Mouse (Mus musculus): Measurements from ENCODE around the gene Ifi27.
A peak's percentile ranks its signal among the peaks of the same experiment; 100 is the strongest.
"Not testable (repeated sequence)": the region's sequence is repeated elsewhere in the genome, so short reads cannot be mapped to it uniquely, and the experiment has no call there.

Gene Ifi27

DNA sequence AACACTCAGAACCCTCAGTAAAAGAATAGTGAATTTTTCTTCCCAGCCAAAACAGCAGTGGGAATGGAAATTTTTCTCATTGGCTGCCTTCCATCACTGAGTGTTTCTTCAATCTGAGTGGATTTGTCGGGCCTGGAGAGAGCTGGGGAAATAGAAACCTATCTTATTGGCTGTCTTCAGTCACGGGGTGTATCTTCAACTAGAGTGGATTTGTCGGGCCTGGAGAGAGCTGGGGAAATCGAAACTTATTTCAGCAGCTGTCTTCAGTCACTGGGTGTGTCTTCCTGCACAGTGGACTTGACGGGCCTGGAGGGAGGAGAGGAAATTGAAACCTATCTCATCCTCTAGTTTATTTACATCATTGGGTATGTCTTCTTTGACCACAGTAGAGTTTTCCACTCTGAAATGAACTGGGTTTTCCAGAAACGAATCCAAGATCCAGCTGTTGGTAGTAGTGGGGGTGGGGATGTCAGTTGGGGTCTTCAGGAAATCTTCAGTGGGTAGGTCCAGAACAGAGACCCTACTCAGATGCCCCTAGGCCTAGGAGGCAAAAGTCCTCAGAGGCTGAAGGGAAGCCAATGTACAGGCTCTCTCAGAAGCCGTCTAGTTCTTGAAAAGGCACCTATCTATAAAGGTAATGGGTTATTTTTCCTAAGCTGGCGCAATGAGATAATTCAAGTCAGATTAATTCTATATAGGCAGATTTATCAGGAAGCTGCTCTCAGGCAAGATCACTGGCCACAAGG, at the start of gene Ifi27:
Gene Ifi27, plus strand, starts transcription at position 226 of the 746 bp plus-strand sequence.
- DNase-seq: peak; percentile 61 to 63

DNA sequence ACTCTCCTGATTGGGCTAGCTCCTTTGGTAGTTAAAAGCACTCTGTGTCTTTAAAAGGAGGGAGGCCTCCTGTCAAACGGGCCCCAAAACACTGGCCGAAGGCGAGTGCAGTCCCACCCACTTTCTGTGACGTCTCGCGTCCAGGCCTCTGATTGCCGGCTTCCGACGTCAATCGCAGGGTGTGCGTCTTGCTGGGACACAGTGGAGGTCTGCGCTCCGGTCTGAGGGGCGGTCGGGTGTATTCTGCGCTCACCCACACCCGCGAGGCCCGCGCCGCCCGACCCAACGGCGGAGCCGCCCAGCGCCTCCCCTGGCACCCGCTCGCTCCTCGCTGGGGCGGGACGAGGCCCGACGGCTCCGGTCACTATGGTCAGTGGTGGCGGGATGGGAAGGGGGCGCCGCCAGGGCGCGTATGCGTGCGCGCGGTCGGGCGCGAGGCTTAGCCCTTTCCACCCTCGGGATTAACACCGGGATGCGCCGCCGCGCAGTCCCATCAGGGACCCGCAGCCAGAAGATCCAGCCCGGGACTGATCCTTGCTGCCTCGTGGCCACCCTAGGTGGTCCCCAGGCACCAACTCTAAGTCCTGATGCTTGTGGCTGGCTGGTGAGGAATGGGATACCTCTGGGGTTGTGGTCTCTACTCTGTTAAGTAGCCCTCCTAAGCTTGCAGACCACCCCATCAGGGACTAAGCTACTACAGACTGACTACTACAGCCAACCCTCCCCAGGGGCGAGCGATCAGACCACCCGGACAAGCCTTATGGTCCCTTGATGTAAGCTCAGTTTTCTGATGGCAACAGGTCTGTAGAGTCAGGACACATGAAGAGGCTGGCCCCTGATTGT, 45.3 kb upstream of the Ifi27 start, which contains the start of gene Otub2:
Gene Otub2, plus strand, starts transcription at position 178 of the 843 bp plus-strand sequence.
- peak; percentile 93 to 94 for DNase-seq

DNA sequence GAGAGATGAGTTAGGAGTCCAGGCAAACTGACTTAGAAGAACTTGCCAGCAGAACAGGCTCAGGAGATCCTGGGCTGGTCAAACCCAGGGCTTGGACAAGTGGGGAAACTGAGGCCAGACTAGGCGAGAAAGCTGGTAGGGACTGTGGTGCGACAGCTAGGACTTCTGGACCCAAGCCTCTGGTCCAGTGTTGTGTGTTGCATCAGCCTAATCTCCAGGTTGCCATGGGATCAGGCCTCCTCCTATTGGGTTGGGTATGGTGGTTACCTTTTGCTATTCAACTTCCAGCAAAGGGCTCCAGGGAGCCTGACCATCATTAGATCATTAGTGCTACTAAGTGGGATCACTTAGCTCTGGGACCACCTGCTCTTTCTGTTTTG, 44.7 kb upstream of the Ifi27 start:
- no peak for DNase-seq

GRCm38 (mm10) chr12:103389982-103390381, 44.0 kb upstream of the Ifi27 start:
- DNase-seq: no peak

DNA sequence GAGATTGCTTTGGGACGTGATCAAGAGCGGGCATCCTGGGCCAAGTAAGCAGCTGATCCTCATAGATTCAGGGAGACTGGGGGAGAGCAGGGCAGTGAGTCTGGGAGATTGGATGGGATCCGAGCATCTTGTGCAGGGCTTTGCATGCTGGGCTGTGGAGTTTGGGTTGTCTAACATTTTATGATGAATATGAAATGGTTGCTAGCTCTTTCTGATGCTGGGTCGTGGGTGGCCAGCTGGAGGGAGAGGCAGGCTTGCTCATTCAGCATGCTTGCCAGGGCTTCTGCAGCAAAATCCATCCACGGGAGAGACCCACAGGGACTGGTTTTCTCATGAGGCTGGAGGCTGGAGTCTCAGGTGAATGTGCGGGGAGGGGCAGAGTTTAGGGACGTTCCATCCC, 42.9 kb upstream of the Ifi27 start:
- DNase-seq: no peak

GRCm38 (mm10) chr12:103393528-103393927, 40.5 kb upstream of the Ifi27 start:
- DNase-seq: no peak

GRCm38 (mm10) chr12:103395486-103396275, 38.3 kb upstream of the Ifi27 start:
- DNase-seq: no peak

DNA sequence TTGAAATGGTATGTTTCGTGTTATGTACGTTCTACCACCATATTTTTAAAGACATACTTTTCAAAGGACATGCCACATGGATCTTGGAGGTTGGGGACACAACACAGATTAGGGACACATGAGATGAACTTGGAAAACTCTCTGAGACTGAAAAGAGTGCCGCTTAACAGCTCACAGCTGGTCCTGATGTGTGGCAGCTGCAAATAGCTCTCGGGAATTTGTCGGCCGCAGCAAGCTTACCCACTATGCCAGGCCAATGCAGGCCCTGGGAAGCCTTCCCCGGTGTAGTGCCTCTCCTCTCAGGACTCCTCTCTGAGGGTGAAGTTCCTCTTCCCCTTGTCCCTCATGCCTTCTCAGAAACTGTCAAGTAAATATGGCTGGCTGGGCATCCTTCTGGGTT, 37.3 kb upstream of the Ifi27 start:
- peak; percentile 18 to 21 for DNase-seq

DNA sequence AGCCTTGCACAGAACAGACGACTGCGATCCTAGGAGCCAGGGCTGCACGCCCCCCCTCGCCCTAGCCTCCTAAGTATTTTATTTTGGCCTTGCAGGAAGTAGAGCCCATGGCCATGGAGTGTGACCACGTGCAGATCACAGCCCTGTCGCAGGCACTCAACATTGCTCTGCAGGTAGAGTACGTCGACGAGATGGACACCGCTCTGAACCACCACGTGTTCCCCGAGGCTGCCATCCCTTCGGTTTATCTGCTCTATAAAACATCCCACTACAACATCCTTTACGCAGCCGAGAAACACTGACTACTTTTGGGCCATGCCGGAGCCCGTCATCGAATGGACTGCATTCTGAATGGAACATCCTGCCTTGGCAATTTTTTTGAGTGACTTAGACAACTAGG, 29.9 kb upstream of the Ifi27 start:
- no peak for DNase-seq

- no peak for DNase-seq
Observed at GRCm38 (mm10) chr12:103407720-103408119, 26.3 kb upstream of the Ifi27 start, which contains the start of gene 9330161L09Rik. TSS of gene 9330161L09Rik (minus strand) at chr12:103407820.

DNA sequence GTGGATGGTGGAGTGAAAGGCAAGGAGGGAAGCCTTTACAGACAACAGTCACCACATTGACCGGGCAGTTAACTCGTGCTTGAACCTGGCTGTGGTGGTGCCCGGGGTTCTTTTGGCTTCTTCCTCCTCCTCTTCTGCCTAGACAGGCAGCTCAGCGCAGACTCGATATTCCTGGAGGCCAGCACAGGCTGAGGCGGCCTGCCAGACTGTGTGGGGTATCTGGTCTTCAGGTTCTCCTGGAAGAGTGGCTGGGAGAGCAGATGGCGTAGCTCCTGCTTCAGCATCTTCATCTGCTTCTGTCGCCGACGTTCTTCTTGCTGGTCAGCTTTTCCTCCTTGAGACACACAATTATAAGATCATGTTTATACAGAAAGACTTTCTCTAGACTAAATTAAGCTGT, 25.9 kb upstream of the Ifi27 start:
- DNase-seq: no peak

DNA sequence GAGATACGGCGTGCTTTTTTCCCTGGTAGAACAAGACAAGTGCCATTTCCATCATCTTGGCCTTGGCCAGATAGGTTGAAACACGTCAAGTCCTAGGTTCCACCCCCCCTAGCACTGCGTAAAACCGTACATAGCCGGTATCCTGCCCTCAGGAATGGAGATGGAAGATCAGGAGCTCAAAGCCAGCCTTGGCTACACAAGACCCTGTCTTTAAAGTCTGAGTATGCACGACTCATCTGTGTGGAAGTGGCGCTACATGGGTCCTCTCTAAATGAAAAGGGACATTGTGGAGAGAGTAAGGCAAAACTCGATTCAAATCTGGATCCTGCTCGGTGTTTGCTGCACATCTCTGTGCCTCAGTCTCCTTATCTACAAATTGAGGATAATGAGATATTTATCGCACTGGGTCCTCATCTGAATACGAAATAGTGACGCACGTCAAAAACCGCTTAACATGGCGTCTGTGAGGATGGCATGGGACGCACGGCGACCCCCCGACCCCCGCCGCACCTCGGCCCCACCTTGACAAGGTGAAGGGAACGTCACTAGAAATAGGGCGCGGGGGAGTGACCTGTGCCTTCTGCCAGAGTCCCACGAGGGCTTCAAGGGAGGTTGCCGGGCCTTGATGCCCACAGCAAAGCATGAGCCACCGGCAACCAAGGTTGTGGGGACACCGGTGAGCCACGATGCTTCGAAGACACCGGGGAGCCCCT, 8.8 kb upstream of the Ifi27 start:
- DNase-seq: no peak

DNA sequence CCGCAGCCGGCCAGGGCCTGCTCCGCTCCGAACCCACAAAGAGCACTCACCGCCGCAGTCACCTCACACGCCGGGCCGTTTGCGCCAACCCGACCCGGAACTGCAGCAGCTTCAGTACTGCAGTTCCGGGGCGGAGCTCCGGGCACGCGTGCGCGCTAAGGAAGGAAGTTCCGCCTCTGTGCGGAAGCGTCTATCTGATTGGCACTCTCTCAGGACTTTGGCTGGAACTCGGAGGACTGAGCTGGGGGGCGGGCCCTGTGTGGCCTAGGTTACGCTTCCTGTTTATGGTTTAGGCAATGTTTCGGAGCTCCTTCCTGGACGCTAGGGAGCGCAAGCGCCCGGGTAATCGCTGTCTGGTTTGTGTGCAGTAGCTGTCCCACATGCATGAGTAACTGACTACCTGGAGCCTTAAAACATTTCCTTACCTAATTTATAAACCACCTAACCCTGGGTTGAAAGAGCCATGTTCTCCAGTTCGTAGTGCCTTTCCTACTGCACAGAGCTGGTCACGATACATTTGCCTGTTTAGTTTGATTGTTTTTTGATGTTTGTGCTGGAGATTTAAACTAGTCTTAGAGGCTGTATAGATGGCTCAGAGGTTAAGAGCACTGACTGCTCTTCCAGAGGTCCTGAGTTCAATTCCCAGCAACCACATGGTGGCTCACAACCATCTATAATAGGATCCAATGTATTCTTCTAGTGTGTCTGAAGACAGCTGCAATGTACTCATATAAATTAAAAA, 8.1 kb upstream of the Ifi27 start, which contains the start of gene Ddx24:
Gene Ddx24, minus strand, starts transcription at position 102 of the 742 bp plus-strand sequence.
- peak; percentile 99 for DNase-seq

DNA sequence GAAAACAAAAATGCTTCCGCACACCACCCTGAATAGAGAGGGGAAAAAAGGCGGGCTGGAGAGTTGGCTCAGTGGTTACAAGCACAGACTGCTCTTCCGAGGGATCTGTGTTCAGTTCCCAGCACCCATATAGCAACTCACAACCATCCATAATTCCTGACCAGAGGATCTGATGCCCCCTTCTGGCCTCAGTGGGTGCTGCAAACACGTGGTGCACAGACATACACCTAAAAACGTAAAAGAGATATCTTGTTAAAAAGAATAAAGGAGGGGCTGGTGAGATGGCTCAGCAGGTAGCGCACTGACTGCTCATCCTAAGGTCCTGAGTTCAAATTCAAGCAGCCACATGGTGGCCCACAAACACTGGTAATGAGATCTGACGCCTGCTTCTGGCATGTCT, 7.3 kb upstream of the Ifi27 start:
- DNase-seq: no peak

- DNase-seq: no peak
Observed at GRCm38 (mm10) chr12:103433430-103433829, 581 bp upstream of the Ifi27 start.

DNA sequence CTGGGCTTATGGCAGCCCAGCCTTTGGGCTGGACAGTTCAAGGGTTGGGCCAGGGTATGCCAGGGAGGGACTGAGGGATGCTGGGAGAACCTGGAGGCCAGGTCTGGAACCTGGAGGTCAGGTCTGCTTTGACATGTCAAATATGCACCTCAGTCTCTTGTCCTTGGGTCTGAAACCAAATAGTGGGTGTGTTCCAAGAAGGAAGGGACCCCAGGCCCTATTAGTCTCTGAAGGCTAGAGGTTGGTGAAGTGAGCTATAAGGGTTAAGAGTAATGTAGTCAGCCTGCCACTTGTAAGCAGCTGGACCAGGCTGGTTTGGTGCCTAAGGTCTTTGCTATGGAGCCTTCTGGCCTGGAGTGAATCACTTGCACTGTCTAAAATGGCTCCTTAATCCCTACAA, 850 bp downstream of the Ifi27 start:
- no peak for DNase-seq

DNA sequence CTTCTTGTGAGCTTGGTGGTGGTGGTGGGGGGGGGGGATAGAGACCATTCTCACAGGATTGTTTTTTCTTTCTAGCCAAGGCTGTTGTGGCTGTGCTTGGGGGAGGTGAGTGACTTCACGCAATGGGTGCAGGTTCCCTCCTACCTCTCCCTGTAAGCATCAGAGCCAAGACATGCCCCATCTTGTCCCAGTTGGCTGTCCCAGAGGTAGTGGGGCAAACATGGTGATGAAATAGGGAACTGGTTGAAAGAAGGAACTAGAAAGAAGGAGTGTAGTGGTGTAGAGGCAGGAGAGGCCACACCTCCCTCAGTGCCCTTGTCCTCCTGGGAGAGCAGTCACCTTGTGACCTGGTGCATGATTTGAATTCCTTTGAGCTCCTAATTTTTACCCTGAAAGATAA, 3.6 kb downstream of the Ifi27 start:
- no peak for DNase-seq

DNA sequence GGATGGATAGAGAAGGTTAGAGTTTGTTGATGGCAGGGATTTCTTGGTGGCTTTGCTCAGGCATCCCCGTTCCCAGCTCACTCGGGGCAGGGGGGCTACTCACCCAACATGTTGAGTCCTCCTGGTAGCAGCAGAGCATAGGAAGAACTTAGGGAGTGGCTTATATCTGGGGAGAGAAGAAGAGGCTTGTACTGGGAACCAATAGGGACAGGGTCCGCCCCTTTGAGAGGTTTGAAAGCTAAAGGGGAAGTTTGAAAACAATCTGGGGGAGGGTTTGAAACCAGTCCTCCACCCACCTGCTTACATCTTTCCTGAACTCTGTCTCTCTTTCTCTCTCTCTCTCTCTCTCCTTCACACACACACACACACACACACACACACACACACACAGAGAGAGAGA, 9.5 kb downstream of the Ifi27 start, which contains the start of gene Ifi27l2a:
Gene Ifi27l2a, minus strand, starts transcription at position 157 of the 400 bp plus-strand sequence.
- peak; percentile 47 for DNase-seq

- DNase-seq: not testable (repeated sequence)
Observed at GRCm38 (mm10) chr12:103444261-103444660, 10.2 kb downstream of the Ifi27 start.

- no peak for DNase-seq
Observed at GRCm38 (mm10) chr12:103445060-103445459, 11.0 kb downstream of the Ifi27 start.

DNA sequence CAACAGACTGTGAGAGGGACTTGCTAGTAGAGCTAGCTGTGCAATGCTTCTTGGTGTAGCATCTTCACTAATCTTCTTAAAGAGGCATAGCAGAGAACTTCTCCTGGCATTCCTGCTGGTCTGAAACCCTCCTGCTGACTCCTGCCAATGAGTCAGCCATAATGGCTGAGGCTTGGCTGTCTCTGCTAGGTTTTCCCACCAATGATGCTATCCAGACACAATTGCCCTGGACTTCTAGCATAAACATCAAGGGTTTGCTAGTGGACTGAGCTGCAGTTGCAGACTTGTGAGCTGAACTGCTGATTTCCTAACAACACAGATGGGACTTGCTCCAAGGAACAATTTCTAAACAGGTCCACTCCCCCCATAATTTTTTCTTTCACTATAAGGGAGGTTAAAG, 19.4 kb downstream of the Ifi27 start:
- no peak for DNase-seq

GRCm38 (mm10) chr12:103456727-103457126, 22.7 kb downstream of the Ifi27 start:
- not testable (repeated sequence) for DNase-seq
